8 mouse cellular contexts compared by ENCODE assay signal in genomic region chr11:114789061-114789714, GRCm38 (mm10). TPM values are rescaled to one million over a fixed set of nuclear protein-coding genes. Genes with fewer than 3 reads are reported as not detected.
A peak's percentile ranks its signal among the peaks of the same experiment; 100 is the strongest.
DNase-seq lines count a peak whose midpoint lies in the region; ATAC-seq lines count a peak whose summit lies in the region.

No protein-coding gene starts in this region.

- 12% methylated on average over 28 of the region's 30 CpGs for WGBS in embryonic facial prominence, embryonic 14.5 days
- WGBS in heart, embryonic 10.5 days: 10% methylated on average over 30 of the region's 30 CpGs
- 7% methylated on average over 30 of the region's 30 CpGs for WGBS in kidney, embryonic 14.5 days
- 6% methylated on average over 30 of the region's 30 CpGs for WGBS in liver, embryonic 13.5 days (ENCODE audit: insufficient replicate concordance)
- WGBS in stomach, embryonic 15.5 days: 9% methylated on average over 30 of the region's 30 CpGs

- peaks cover 93% of the 10 kb centered on the region for H3K27me3 ChIP-seq in embryonic facial prominence, embryonic 14.5 days (replicated peaks; ENCODE audit: control insufficient read depth, insufficient read depth, low read length)
- peaks cover 100% of the 10 kb centered on the region for H3K27me3 ChIP-seq in heart, embryonic 10.5 days (ENCODE audit: insufficient read depth, poor library complexity, severe bottlenecking)
- H3K27me3 ChIP-seq in kidney, embryonic 14.5 days (ENCODE audit: control insufficient read depth, insufficient read depth, low read length): peaks cover 80% of the 10 kb centered on the region
- peaks cover 100% of the 10 kb centered on the region for H3K27me3 ChIP-seq in liver, embryonic 13.5 days
- H3K27me3 ChIP-seq in stomach, embryonic 15.5 days (replicated peaks): peaks cover 83% of the 10 kb centered on the region

- peaks cover 7% of the 10 kb centered on the region for H3K4me1 ChIP-seq in embryonic facial prominence, embryonic 14.5 days (ENCODE audit: control insufficient read depth, insufficient read depth, low read length)
- peaks cover 39% of the 10 kb centered on the region for H3K4me1 ChIP-seq in heart, embryonic 10.5 days
- H3K4me1 ChIP-seq in kidney, embryonic 14.5 days (ENCODE audit: control insufficient read depth, insufficient read depth, low read length): peaks cover 22% of the 10 kb centered on the region
- peaks cover 21% of the 10 kb centered on the region for H3K4me1 ChIP-seq in liver, embryonic 13.5 days (replicated peaks)
- peaks cover 24% of the 10 kb centered on the region for H3K4me1 ChIP-seq in stomach, embryonic 15.5 days

- no peak overlapping the region for H3K27ac ChIP-seq in embryonic facial prominence, embryonic 14.5 days (replicated peaks; ENCODE audit: low read depth, low read length)
- no peak overlapping the region for H3K27ac ChIP-seq in heart, embryonic 10.5 days
- no peak overlapping the region for H3K27ac ChIP-seq in kidney, embryonic 14.5 days (ENCODE audit: low read depth, low read length)
- H3K27ac ChIP-seq in liver, embryonic 13.5 days: no peak overlapping the region
- no peak overlapping the region for H3K27ac ChIP-seq in stomach, embryonic 15.5 days

- no peaks in the 10 kb centered on the region for H3K36me3 ChIP-seq in embryonic facial prominence, embryonic 14.5 days (ENCODE audit: control insufficient read depth, insufficient read depth, low read length)
- H3K36me3 ChIP-seq in heart, embryonic 10.5 days: no peaks in the 10 kb centered on the region
- H3K36me3 ChIP-seq in kidney, embryonic 14.5 days (ENCODE audit: control insufficient read depth, insufficient read depth, low read length): no peaks in the 10 kb centered on the region
- no peaks in the 10 kb centered on the region for H3K36me3 ChIP-seq in liver, embryonic 13.5 days
- H3K36me3 ChIP-seq in stomach, embryonic 15.5 days: no peaks in the 10 kb centered on the region

- no peaks in the 10 kb centered on the region for H3K9me3 ChIP-seq in embryonic facial prominence, embryonic 14.5 days (ENCODE audit: control insufficient read depth, low read length)
- H3K9me3 ChIP-seq in heart, embryonic 10.5 days: no peaks in the 10 kb centered on the region
- H3K9me3 ChIP-seq in kidney, embryonic 14.5 days (ENCODE audit: control insufficient read depth, low read length): no peaks in the 10 kb centered on the region
- H3K9me3 ChIP-seq in liver, embryonic 13.5 days (replicated peaks): no peaks in the 10 kb centered on the region
- H3K9me3 ChIP-seq in stomach, embryonic 15.5 days: no peaks in the 10 kb centered on the region

- ATAC-seq in embryonic facial prominence, embryonic 14.5 days (ENCODE audit: low read depth): peak; percentile 56; the same call in 1 of the 2 replicates
- peak; percentile 63 for ATAC-seq in kidney, embryonic 14.5 days (ENCODE audit: low FRiP score, low TSS enrichment)
- peak; percentile 38; the same call in 1 of the 2 replicates for ATAC-seq in liver, embryonic 13.5 days (ENCODE audit: low read depth)
- 0 out of 2 replicates have a peak, but pooled peaks have one; percentile 32 for ATAC-seq in stomach, embryonic 15.5 days (ENCODE audit: insufficient read depth, low FRiP score, low read depth)

- no peak overlapping the region for H3K9ac ChIP-seq in embryonic facial prominence, embryonic 14.5 days (ENCODE audit: low read depth, low read length)
- no peak overlapping the region for H3K9ac ChIP-seq in kidney, embryonic 14.5 days (ENCODE audit: low read depth, low read length)
- H3K9ac ChIP-seq in liver, embryonic 13.5 days: no peak overlapping the region
- no peak overlapping the region for H3K9ac ChIP-seq in stomach, embryonic 15.5 days

- peak overlapping the region; percentile 43 for H3K4me2 ChIP-seq in embryonic facial prominence, embryonic 14.5 days (ENCODE audit: low read depth, low read length)
- peak overlapping the region; percentile 31 for H3K4me2 ChIP-seq in kidney, embryonic 14.5 days (replicated peaks; ENCODE audit: low read depth, low read length)
- H3K4me2 ChIP-seq in liver, embryonic 13.5 days: peak overlapping the region; percentile 30
- H3K4me2 ChIP-seq in stomach, embryonic 15.5 days: peak overlapping the region; percentile 41

- peak; percentile 67 for DNase-seq in 3T3-L1 (ENCODE audit: low read depth, low spot score)
- DNase-seq in adrenal gland, postnatal 4 days (ENCODE audit: low spot score in 2 of 2): peak; percentile 60 to 64
- DNase-seq in embryonic facial prominence, embryonic 14.5 days (ENCODE audit: low spot score): peak; percentile 80
- peak; percentile 89 for DNase-seq in heart, embryonic 10.5 days (ENCODE audit: low spot score)
- DNase-seq in liver, embryonic 13.5 days: peak; percentile 44
- DNase-seq in natural killer cell, adult 2 months (ENCODE audit: low spot score in 2 of 2): peak; percentile 69 to 79

- peak overlapping the region; percentile 8; the same call in 1 of the 2 replicates for H3K4me3 ChIP-seq in embryonic facial prominence, embryonic 14.5 days (ENCODE audit: low read depth, low read length)
- H3K4me3 ChIP-seq in heart, embryonic 10.5 days: peak overlapping the region; percentile 41
- peak overlapping the region; percentile 9; the same call in 1 of the 2 replicates for H3K4me3 ChIP-seq in kidney, embryonic 14.5 days (ENCODE audit: low read length)
- no peak overlapping the region for H3K4me3 ChIP-seq in liver, embryonic 13.5 days (replicated peaks)
- no peak overlapping the region for H3K4me3 ChIP-seq in stomach, embryonic 15.5 days (replicated peaks)

RNA-seq across cellular contexts. Expression of gene Btbd17, which starts 6.6 kb away (rescaled TPM):
- under 1 TPM; 0.50 to 0.59 TPM for total RNA-seq in adrenal gland, postnatal 4 days (2021)
- polyA plus RNA-seq in embryonic facial prominence, embryonic 14.5 days (2014; fragmentation: Nextera tagmentation; extraction: Ambion mirVana): 3.2 and 4.5 TPM in 2 replicates
- 0.21 and 0.34 TPM in 2 replicates for polyA plus RNA-seq in heart, embryonic 10.5 days (2016; fragmentation: Nextera tagmentation; extraction: Ambion mirVana)
- 0.77 and 1.6 TPM in 2 replicates for polyA plus RNA-seq in kidney, embryonic 14.5 days (2014; fragmentation: Nextera tagmentation; extraction: Ambion mirVana)
- 0.07 and 0.13 TPM in 2 replicates for polyA plus RNA-seq in liver, embryonic 13.5 days (2015; fragmentation: Nextera tagmentation; extraction: Ambion mirVana)
- 1.6 and 3.8 TPM in 2 replicates for polyA plus RNA-seq in stomach, embryonic 15.5 days (2015; fragmentation: Nextera tagmentation; extraction: Ambion mirVana)

RNA-seq across cellular contexts. Expression of gene Gpr142, which starts 9.5 kb away (rescaled TPM):
- under 1 TPM in 1 of 2 experiments, not detected in 1; 0.36 TPM for total RNA-seq in adrenal gland, postnatal 4 days (2021)
- polyA plus RNA-seq in embryonic facial prominence, embryonic 14.5 days (2014; fragmentation: Nextera tagmentation; extraction: Ambion mirVana): not detected in 2 replicates
- polyA plus RNA-seq in heart, embryonic 10.5 days (2016; fragmentation: Nextera tagmentation; extraction: Ambion mirVana): not detected in 2 replicates
- polyA plus RNA-seq in kidney, embryonic 14.5 days (2014; fragmentation: Nextera tagmentation; extraction: Ambion mirVana): 0.19 TPM in 1 of 2 replicates, not detected in the other
- not detected in 2 replicates for polyA plus RNA-seq in liver, embryonic 13.5 days (2015; fragmentation: Nextera tagmentation; extraction: Ambion mirVana)
- polyA plus RNA-seq in stomach, embryonic 15.5 days (2015; fragmentation: Nextera tagmentation; extraction: Ambion mirVana): 0.54 and 0.58 TPM in 2 replicates

RNA-seq across cellular contexts. Expression of gene Kif19a, which starts 24.0 kb away (rescaled TPM):
- 1 to 10 TPM in 1 of 2 experiments, under 1 TPM in 1; 0.99 to 1.6 TPM for total RNA-seq in adrenal gland, postnatal 4 days (2021)
- 2.1 TPM in 2 replicates for polyA plus RNA-seq in embryonic facial prominence, embryonic 14.5 days (2014; fragmentation: Nextera tagmentation; extraction: Ambion mirVana)
- 0.14 TPM in 1 of 2 replicates, not detected in the other for polyA plus RNA-seq in heart, embryonic 10.5 days (2016; fragmentation: Nextera tagmentation; extraction: Ambion mirVana)
- polyA plus RNA-seq in kidney, embryonic 14.5 days (2014; fragmentation: Nextera tagmentation; extraction: Ambion mirVana): 0.14 and 0.21 TPM in 2 replicates
- polyA plus RNA-seq in liver, embryonic 13.5 days (2015; fragmentation: Nextera tagmentation; extraction: Ambion mirVana): 0.07 and 0.12 TPM in 2 replicates
- 0.58 and 1.1 TPM in 2 replicates for polyA plus RNA-seq in stomach, embryonic 15.5 days (2015; fragmentation: Nextera tagmentation; extraction: Ambion mirVana)

Comparison
In these comparisons a context has a peak if more than half of its experiments do, and no peak if none do; other contexts are left out.
1. H3K4me3 ChIP-seq: peak in embryonic facial prominence, embryonic 14.5 days (single experiment), heart, embryonic 10.5 days (single experiment) and kidney, embryonic 14.5 days (single experiment); none in liver, embryonic 13.5 days (single experiment) and stomach, embryonic 15.5 days (single experiment).
2. Peak in every context shown above with its lines, with median percentiles within 50 percentile points of each other: DNase-seq, ATAC-seq and H3K4me2 ChIP-seq.